Mouse (Mus musculus): Measurements from ENCODE around the gene Tmem128.

The Tmem128 gene

DNA sequence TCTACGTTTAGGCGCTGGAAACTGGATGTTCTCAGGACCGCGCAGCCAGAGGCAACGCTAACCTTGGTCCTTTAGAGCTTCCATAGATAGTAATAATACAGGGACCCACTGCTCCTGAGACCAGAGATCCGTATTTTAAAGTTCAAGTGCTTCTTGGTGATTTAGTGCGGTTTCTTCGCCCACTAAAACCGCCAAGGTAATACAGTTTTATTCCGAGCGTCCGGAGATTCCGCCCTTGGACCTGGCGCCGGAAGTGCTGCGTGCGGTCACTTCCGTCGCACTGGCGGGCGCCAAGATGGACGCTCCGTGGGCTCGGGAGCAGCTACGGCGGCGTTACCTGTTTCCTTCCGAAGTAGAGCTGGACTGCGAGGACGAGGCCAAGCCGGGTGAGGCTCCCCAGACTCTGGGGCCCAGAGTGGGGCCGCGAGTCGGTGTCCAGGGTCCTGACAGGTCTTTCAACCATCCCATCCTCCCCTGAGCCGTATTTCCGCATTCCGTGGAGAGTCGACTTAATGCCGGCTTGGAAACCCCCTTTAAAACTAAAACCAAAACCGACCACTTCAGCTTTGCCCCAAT lies at the start of gene Tmem128:
Tmem128 (plus strand) TSS at position 79 of the 576 bp plus-strand sequence.
- peak; percentile 74 for DNase-seq (ENCODE audit: extremely low spot score, low spot score)

DNA sequence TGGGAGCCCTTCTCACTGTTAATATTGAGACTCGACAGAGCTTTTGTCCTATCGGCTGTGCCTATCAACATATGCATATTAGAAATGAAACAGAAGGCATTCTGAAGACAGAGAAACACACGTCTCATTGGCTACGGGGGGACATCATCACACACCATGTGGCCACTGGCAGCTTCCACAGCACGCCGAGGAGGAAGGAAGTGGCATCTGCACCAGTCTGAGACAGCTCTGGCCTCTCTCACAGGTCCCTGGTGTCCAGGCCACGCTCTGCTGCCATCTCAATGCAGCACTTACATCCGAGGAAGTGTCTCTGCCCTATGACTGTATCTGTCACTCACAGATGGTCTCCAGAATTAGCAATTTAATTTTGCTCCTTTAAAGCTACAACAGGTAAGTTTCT lies 48.3 kb upstream of the Tmem128 start:
- no peak for DNase-seq (ENCODE audit: extremely low spot score, low spot score)

DNA sequence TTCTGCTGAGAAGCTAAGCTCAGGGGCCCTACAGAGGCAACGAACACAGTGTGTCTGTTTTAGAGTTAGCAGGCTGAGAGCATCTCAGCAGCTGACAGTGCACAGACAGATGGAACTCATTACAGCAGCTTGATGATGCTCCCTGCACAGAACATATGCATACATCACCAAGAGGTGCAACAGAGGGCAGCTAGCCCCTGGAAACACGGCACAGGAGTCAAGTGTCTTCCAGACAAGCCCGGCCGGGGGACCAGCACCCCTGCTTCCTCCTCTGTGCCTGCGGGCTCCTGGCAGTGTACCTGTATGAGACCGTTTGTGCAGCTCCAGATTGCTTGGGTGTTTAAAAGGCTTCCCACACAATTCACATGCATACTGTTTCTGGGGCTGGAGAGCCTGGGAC lies 47.0 kb upstream of the Tmem128 start:
- DNase-seq (ENCODE audit: extremely low spot score, low spot score): peak; percentile 30

DNA sequence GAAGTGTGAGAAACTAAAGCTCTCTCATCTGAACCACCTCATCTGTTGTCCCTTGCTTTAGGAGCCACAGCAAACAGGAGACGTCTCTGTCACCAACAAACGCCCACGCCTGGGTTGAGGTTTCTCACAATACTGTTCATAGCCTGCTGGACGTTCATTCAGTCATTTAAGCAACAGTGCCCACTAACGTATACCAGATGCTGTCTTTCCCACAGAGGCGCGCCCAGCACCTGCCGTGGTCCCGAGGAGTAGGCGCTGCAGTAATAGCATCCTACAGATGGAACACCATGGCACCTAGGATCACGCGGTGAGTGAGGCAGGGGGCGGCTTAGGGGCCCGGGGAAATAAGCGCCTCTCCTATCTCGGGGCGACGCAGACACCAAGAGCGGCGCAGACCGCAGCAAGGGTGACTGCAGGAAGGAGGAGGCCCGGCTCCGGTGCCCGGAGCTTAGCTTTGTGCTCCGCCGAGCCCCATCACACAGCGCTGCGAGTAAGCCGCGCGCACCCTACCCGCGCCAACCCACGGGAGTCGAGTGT lies 40.1 kb upstream of the Tmem128 start:
- DNase-seq (ENCODE audit: extremely low spot score, low spot score): no peak

DNA sequence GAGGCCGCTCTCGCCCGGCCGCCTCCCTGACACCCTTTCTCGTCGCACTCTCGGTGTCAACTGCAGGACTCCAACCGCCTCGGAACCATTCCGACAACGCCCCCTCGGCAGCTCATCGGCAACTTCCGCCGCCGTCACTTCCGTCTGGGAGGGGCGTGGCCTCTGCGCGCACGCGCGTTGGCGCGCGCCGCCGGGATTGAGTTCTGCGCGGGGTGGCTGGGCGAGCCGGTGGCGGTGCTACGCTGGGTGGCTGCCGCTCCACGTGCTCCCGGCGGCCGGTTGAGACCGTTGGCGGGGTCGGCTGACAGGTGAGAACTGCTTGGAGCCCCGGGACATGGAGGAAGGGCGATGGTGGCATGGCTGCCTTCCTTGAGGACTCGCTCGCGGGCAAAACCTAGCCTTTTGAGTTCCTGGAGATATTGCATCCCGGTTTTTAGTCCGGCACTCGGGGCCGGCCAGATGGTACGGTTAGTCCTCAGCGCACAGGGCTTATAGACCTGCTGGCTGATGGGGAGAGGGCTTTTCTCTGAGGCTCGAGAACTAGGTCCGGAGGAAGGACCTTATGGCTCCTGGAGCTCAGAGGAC lies 39.6 kb upstream of the Tmem128 start, which contains the start of the genes Zbtb49 and Lyar:
Zbtb49 (minus strand) TSS at position 130 of the 585 bp plus-strand sequence.
Lyar (plus strand) TSS at position 143 of the 585 bp plus-strand sequence.
- peak; percentile 98 for DNase-seq (ENCODE audit: extremely low spot score, low spot score)

DNA sequence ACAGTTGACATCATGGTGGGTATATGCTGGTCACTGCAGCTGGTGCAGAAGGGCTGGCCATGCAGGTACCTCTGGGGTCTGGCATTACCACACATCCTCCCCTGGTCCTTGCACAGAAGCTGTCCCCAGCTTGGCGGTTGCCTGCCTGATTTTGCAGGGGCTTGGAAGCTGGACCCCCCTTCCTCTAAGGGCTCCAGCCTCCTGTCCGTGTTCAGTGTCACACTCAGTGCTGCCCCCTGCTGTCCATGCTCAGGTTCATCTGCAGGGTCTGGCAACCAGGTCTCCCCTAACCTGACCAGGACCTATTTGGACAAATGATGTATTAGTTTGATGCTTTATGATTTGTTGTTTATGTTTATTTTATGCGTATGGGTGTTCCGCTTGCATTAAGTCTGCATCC lies 24.6 kb upstream of the Tmem128 start:
- DNase-seq (ENCODE audit: extremely low spot score, low spot score): peak; percentile 65

DNA sequence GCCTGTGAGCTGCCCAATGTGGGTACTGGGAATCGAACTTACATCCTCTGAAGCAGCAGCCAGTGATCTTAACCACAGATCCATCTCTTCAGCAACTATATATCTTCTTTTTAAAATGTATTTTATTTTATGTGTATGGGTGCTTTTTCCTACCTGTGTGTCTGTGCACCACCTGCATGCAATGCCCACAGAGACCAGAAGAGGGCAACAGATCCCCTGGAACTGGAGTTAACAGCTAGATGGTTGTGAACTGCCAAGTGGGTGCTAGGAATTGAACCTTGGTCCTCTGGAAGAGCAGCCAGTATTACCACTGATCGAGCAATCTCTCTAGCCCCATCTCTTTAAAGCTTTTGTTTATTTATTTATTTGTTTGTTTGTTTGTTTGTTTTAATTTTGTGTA lies 23.4 kb upstream of the Tmem128 start:
- no peak for DNase-seq (ENCODE audit: extremely low spot score, low spot score)

DNA sequence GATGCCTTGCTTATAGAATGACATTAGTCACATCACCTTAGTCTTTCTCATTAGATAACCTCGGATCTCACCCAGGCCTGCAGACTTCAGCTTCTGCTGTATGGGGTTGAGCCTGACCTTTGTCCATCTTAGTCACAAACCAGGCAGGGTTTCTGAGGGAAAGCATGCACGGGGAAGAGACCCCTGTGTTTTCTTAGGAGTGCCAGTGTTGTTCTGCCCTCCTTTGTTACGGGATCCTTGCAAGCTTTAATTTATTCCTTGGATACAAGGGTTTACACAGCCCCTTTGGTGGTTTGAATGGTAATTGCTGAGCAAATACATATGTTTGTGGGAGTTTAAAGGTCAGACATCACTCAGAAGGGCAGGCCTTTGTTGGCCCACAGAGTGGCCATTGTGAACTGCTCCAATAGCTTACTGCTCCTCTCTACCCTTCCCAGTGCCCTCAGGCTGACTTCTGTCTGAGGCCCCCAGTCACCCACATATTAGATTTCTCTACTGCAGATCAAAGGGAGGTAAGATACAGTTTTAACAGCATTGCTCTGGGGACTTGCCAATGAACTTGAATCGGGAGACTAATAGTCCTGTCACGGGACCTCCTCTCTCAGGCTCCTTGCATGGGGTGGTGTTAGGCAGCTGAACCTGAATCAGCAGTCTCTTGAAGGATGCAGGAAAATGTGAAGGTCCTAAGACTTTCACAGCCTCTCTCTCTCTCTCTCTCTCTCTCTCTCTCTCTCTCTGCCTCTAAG lies 19.1 kb upstream of the Tmem128 start:
- peak; percentile 50 for DNase-seq (ENCODE audit: extremely low spot score, low spot score)

DNA sequence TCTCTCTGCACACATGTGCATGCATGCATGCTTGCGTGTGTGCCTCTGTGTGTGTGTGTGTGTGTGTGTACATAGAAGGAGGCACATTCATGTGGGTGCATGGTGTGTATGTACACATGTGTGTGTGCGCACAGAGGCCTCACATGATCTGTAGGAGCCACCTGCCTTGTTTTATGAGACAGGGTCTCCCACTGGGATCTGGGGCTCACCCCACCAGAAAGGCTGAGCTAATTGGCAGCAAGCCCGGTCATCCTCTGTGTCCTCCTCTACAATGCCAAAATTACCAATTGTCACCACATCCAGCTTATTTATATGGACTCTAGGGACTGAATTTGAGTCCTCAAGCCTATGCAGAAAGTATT lies 18.5 kb upstream of the Tmem128 start:
- DNase-seq (ENCODE audit: extremely low spot score, low spot score): no peak

DNA sequence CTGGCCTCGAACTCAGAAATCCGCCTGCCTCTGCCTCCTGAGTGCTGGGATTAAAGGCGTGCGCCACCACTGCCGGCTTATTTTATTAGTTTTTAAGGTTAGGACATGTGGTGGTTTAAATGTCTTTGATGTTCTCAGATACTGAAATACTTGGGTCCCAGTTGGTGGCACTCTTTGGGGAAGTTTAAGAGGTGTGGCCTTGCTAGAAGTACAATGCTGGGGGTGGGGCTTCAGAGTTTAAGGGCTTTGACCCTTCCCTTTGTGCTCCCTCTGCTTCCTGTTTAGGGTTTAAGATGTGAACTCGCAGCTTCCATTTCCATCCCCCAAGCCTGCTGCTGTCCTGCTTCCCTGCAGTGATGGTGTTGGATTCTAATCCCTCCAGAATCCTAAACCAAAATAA lies 18.0 kb upstream of the Tmem128 start:
- no peak for DNase-seq (ENCODE audit: extremely low spot score, low spot score)

DNA sequence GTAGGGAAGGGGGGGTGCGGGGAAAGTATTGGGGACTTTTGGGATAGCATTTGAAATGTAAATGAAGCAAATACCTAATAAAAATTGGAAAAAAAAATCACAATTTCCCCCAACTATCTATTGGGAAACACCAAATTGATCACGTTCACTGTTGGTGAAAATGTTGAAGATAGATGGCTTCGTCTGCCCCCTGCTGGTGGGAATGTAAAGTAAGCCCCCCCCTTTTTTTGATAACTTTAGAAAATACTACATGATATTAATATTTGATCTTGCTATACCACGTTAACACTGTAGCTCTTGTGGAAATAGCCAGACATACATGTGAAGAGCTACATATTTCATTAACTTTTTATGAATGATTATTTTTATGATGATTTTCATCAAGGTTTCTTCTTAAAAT lies 4.8 kb upstream of the Tmem128 start:
- DNase-seq (ENCODE audit: extremely low spot score, low spot score): no peak

DNA sequence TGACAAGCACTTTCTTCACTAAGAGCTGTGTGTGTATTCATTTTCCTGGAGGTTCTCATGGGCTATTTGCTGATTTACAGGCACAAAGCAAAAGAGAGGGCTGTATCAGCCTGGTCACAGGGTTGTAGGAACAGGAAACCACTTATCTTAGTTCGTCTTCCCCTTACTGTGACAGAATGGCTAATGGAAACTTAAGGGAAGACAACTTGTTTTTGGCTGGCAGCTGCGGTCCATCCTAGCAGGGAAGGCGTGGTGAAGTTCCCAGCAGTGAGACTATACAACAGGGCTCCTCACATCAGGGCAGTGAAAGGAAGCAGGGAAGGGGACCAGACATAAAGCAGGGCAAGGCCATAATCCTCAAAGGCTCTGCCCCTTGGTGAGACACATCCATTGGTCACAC lies 4.3 kb upstream of the Tmem128 start:
- DNase-seq (ENCODE audit: extremely low spot score, low spot score): no peak

DNA sequence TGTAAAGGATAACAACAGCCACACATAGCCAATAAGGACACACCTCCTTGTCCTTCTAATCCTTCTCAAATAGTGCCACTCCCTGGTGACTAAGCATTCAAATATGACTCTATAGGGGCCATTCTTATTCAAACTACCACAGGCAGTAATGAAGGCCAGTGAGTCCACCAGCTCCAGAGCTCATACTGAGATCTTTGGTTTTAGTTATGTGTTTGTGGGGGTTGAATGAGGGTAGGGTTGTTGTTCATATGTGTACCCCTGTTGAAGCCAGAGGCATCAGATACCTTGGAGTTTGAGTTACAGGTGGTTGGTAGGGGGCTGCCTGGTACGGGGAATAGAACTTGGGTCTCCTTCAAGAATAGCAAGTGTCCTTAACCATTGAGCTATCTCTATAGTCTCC lies 3.4 kb upstream of the Tmem128 start:
- DNase-seq (ENCODE audit: extremely low spot score, low spot score): no peak

DNA sequence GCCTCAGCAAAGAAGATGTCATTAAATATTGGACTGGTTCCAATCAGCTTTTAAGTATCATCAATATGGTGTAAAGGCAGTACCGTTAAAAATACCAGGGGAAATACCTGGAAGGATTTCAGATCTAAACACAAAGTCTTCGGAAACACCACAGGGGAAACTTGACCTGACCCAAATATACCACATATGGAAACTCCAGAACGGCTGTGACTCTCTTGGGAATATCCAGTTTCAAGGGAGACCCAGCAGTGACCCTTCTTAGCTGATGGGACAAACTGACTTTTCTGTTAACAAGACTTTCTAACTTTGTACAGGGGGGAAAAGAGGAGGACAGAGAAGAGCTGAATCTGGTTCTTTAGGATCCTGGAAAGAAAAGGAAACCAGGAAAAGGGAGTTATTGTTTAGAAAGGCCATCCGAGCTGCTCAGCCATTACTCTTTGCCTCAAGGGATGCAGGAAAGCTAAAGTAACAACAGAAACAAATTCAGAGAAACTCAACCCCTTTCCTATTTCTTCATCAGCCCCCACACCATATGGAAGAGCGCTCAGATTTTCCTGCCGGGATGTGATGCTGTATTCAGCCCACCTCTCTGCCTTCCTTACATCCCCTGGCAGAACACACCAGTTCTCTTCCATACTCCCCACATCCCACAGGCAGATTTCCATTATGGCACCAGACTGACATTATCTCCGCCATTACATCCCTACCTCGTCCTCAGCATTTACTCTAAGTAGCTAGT lies 1.8 kb upstream of the Tmem128 start:
- DNase-seq (ENCODE audit: extremely low spot score, low spot score): no peak

DNA sequence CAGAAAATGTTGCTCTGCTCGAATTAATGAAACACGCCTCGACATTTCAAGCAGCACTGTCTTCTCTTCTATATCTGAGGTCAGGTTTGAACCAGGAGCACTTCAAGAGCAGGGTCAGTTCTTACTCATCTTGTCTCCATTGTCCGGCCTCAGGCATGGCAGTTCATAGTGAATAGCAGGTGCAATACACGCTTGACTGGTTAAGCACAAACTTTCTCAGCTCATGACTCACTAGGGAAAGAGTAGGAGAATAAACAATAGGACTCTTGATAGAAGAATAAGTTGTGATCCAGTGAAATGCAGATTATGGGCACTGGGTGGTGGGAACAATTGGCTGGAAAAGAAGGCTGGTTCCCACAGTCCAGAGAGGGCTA lies 1.2 kb upstream of the Tmem128 start:
- DNase-seq (ENCODE audit: extremely low spot score, low spot score): no peak

DNA sequence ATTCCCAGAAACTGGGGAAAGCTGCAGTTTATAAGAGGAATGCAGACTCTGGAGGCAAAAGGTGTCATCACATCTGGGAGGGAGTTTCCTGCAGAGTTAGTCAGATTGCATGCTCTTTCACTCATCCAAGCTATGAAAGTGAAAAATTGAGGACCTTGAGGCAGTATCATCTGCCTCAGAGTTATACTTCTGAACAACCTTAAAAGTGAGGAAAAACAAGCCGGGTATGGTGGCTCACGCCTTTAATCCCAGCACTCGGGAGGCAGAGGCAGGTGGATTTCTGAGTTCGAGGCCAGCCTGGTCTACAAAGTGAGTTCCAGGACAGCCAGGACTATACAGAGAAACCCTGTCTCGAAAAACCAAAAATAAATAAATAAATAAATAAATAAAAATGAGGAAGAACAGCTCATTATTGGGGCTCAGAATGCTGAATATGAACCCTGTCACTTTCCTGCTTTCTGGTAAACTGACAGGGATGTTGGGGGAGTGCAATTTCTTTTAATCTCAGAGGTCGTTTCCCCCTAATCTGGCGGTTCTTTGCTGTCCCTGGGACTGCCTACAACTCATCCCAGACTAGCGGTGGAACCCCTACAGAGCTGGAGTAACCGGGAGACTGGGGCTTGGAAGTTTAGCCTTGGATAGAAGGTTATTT lies 404 bp upstream of the Tmem128 start:
- DNase-seq (ENCODE audit: extremely low spot score, low spot score): no peak

DNA sequence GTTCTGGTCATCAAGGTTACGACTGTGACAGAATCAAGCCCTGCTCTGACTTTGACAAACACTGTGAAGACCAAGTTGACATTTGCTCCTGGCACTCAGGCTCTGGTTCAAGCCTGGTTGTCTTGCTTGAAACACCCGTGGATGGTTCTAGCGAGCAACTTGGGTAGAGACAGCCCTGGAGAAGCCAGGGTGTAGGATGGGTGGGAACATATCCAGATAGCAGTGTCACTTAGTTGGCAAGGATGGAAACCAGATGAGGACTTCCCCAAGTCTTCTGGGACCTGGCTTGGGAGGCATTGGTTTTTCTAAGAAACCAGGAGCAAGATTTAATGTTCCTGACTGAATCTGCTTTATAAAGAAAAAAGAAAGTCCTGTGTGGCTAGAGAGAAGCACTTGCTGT lies 11.0 kb downstream of the Tmem128 start:
- no peak for DNase-seq (ENCODE audit: extremely low spot score, low spot score)

DNA sequence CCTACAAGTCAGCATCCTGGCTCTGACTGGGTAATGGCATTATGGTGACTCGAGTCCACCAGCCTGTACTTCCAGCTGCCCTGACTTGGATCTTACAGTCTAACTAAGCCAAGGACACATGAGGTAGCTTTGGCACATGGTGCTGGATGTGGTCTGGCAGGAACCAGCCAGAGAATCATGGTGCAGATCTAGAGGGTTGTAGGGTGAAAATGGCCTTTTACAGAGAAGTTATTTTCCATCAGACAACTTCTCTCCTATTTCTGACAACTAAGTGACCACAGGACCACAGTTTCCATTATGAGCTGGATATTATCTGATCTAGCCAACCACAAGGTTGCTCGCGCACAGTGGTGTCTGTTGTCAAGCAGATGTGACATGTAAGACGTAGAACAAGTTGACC lies 13.8 kb downstream of the Tmem128 start:
- DNase-seq (ENCODE audit: extremely low spot score, low spot score): no peak

DNA sequence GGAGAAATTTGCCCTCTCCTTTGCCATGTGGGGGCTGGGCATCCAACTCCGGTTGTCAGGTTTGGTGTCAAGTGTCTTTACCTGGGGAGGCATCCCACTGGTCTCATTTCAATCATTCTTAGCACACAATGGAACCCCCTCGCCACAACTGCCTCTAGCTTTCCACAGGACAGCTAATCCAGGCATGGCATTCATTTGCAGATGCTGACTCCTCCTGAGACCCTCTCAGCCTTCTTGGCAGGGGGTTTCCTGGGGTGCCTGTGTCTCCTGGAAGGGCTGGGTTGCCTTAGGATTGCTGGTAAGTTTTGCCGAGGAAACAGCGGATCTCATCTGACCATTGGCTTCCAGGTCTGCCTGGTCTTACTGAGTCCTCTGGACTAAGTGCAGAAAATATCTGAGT lies 15.8 kb downstream of the Tmem128 start, which contains the start of gene Otop1:
Otop1 (plus strand) TSS at position 202 of the 400 bp plus-strand sequence.
- DNase-seq (ENCODE audit: extremely low spot score, low spot score): no peak

DNA sequence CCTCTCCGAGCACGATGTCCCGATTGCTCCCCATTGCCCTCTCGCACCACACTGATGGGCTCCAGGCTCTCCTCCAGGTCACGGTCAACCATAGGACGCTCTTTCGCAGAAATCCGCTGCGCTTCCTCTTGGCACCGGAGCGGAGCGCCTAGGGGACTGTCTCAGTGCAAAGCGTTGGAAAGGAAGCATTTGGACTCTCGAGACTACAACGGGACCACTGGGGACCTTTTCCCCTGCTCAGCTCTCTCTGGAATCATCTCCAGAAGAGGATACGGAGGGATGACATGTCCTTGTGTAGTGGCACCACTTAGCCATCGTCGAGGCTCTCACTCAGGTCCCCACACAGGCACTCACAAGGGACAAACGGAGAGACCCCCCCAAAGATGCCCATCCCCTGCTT lies 16.5 kb downstream of the Tmem128 start:
- DNase-seq (ENCODE audit: extremely low spot score, low spot score): peak; percentile 36
